20 mouse cellular contexts compared by ENCODE assay signal in genomic region chr11:115279726-115280125, GRCm38 (mm10). TPM values are rescaled to one million over a fixed set of nuclear protein-coding genes. Genes with fewer than 3 reads are reported as not detected.
DNase-seq lines count a peak whose midpoint lies in the region; ATAC-seq and TF ChIP-seq lines count a peak whose summit lies in the region.
"Had no signal": no experiment of that assay in that cellular context is flagged by ENCODE, and none has a peak within 500 bp of the region (broad histone marks: within the 10 kb centered on the region; RNA-seq: fewer than 3 reads in every experiment).

No protein-coding gene starts in this region.

- TF ChIP-seq CTCF in liver, postnatal 0 days (IDR thresholded peaks at IDR 0.05; ENCODE audit: low read depth), result no peak

- H3K4me3 ChIP-seq in liver, postnatal 0 days (ENCODE audit: low read depth, low read length), result no peak overlapping the region
- no peak overlapping the region for H3K4me3 ChIP-seq in liver, embryonic 13.5 days (replicated peaks)
- no peak overlapping the region for H3K4me3 ChIP-seq in midbrain, embryonic 16.5 days (ENCODE audit: low read depth, low read length)
- H3K4me3 ChIP-seq in hindbrain, embryonic 11.5 days (ENCODE audit: low read depth, low read length), result no peak overlapping the region
- no peak overlapping the region for H3K4me3 ChIP-seq in forebrain, embryonic 15.5 days
- H3K4me3 ChIP-seq: hindbrain, embryonic 15.5 days; stomach, embryonic 15.5 days had no signal

- no peak overlapping the region for H3K9ac ChIP-seq in liver, postnatal 0 days (replicated peaks)
- H3K9ac ChIP-seq in liver, embryonic 13.5 days, result no peak overlapping the region
- H3K9ac ChIP-seq in midbrain, embryonic 16.5 days (ENCODE audit: low read depth, low read length), result no peak overlapping the region
- no peak overlapping the region for H3K9ac ChIP-seq in hindbrain, embryonic 11.5 days (ENCODE audit: low read depth, low read length)
- H3K9ac ChIP-seq in forebrain, embryonic 15.5 days (replicated peaks), result no peak overlapping the region
- H3K9ac ChIP-seq: hindbrain, embryonic 15.5 days; stomach, embryonic 15.5 days had no signal

- H3K36me3 ChIP-seq in liver, postnatal 0 days (replicated peaks; ENCODE audit: insufficient read depth, low read length), result 0 out of 2 replicates have a peak, but pooled peaks cover 3% of the 10 kb centered on the region
- H3K36me3 ChIP-seq in liver, embryonic 13.5 days, result no peaks in the 10 kb centered on the region
- no peaks in the 10 kb centered on the region for H3K36me3 ChIP-seq in midbrain, embryonic 16.5 days (ENCODE audit: control insufficient read depth, insufficient read depth, low read length)
- H3K36me3 ChIP-seq in hindbrain, embryonic 11.5 days (ENCODE audit: control insufficient read depth, insufficient read depth, low read length), result no peaks in the 10 kb centered on the region
- H3K36me3 ChIP-seq in forebrain, embryonic 15.5 days, result no peaks in the 10 kb centered on the region
- H3K36me3 ChIP-seq: hindbrain, embryonic 15.5 days; stomach, embryonic 15.5 days had no signal

- DNase-seq in liver, result peak; percentile 30
- no peak for DNase-seq in liver, postnatal 0 days
- peak; percentile 55 for DNase-seq in c-Kit-negative CD71-positive TER-119-positive erythroid progenitor cells, embryonic 14.5 days (ENCODE audit: low read depth, low spot score)
- peak; percentile 56 for DNase-seq in liver, embryonic 13.5 days
- DNase-seq in hindbrain, embryonic 11.5 days (ENCODE audit: low spot score), result no peak
- no peak for DNase-seq in retina, embryonic 14.5 days (ENCODE audit: low spot score)
- DNase-seq: cerebellum, adult 2 months; heart, adult 18-20 months; kidney, adult 2 months; layer of hippocampus, postnatal 36 days; right cerebral cortex, adult 18-20 months; thymus, postnatal 14 days had no signal

- TF ChIP-seq EP300 in liver, postnatal 0 days (IDR thresholded peaks at IDR 0.05; ENCODE audit: low read depth), result no peak

- H3K4me1 ChIP-seq in liver, postnatal 0 days (ENCODE audit: insufficient read depth), result peaks cover 27% of the 10 kb centered on the region
- H3K4me1 ChIP-seq in liver, embryonic 13.5 days (replicated peaks), result peaks cover 46% of the 10 kb centered on the region
- H3K4me1 ChIP-seq in midbrain, embryonic 16.5 days (ENCODE audit: control insufficient read depth, insufficient read depth, low read length), result peaks cover 23% of the 10 kb centered on the region
- H3K4me1 ChIP-seq in hindbrain, embryonic 11.5 days (replicated peaks; ENCODE audit: control insufficient read depth, insufficient read depth, low read length), result peaks cover 7% of the 10 kb centered on the region
- peaks cover 24% of the 10 kb centered on the region for H3K4me1 ChIP-seq in forebrain, embryonic 15.5 days

- no peaks in the 10 kb centered on the region for H3K27me3 ChIP-seq in liver, postnatal 0 days (ENCODE audit: insufficient read depth, low read length)
- no peaks in the 10 kb centered on the region for H3K27me3 ChIP-seq in liver, embryonic 13.5 days
- no peaks in the 10 kb centered on the region for H3K27me3 ChIP-seq in midbrain, embryonic 16.5 days (ENCODE audit: control insufficient read depth, insufficient read depth, low read depth, low read length)
- no peaks in the 10 kb centered on the region for H3K27me3 ChIP-seq in hindbrain, embryonic 11.5 days (ENCODE audit: control insufficient read depth, insufficient read depth, low read length)
- H3K27me3 ChIP-seq in forebrain, embryonic 15.5 days, result no peaks in the 10 kb centered on the region
- H3K27me3 ChIP-seq: hindbrain, embryonic 15.5 days; stomach, embryonic 15.5 days had no signal

- no peaks in the 10 kb centered on the region for H3K9me3 ChIP-seq in liver, postnatal 0 days (ENCODE audit: low read length)
- no peaks in the 10 kb centered on the region for H3K9me3 ChIP-seq in liver, embryonic 13.5 days (replicated peaks)
- H3K9me3 ChIP-seq in midbrain, embryonic 16.5 days (replicated peaks; ENCODE audit: control insufficient read depth, low read length, poor library complexity, severe bottlenecking), result no peaks in the 10 kb centered on the region
- no peaks in the 10 kb centered on the region for H3K9me3 ChIP-seq in hindbrain, embryonic 11.5 days (ENCODE audit: control insufficient read depth, low read length)
- no peaks in the 10 kb centered on the region for H3K9me3 ChIP-seq in forebrain, embryonic 15.5 days
- H3K9me3 ChIP-seq: hindbrain, embryonic 15.5 days; stomach, embryonic 15.5 days had no signal

- H3K27ac ChIP-seq in liver, postnatal 0 days (ENCODE audit: low read depth), result no peak overlapping the region
- H3K27ac ChIP-seq in liver, embryonic 13.5 days, result peak overlapping the region; percentile 23; the same call in 1 of the 2 replicates
- H3K27ac ChIP-seq in midbrain, embryonic 16.5 days (ENCODE audit: low read length), result no peak overlapping the region
- H3K27ac ChIP-seq in hindbrain, embryonic 11.5 days (ENCODE audit: low read depth, low read length), result no peak overlapping the region
- no peak overlapping the region for H3K27ac ChIP-seq in forebrain, embryonic 15.5 days (replicated peaks)
- H3K27ac ChIP-seq: hindbrain, embryonic 15.5 days; stomach, embryonic 15.5 days had no signal

- no peak for ATAC-seq in liver, postnatal 0 days
- no peak for ATAC-seq in liver, embryonic 13.5 days (ENCODE audit: low read depth)
- ATAC-seq in midbrain, embryonic 16.5 days, result no peak
- no peak for ATAC-seq in hindbrain, embryonic 11.5 days (ENCODE audit: low FRiP score)
- ATAC-seq in forebrain, embryonic 15.5 days (replicated peaks), result no peak
- ATAC-seq: forebrain, embryonic 16.5 days had no signal

- 46% methylated on average over 1 of the region's 1 CpGs for WGBS in liver, postnatal 0 days (ENCODE audit: insufficient replicate concordance)
- 39% methylated on average over 1 of the region's 1 CpGs for WGBS in liver, embryonic 13.5 days (ENCODE audit: insufficient replicate concordance)
- WGBS in midbrain, embryonic 16.5 days, result 84% methylated on average over 1 of the region's 1 CpGs
- 67% methylated on average over 1 of the region's 1 CpGs for WGBS in hindbrain, embryonic 11.5 days
- WGBS in forebrain, embryonic 15.5 days, result 79% methylated on average over 1 of the region's 1 CpGs

- H3K4me2 ChIP-seq in liver, postnatal 0 days (ENCODE audit: low read depth, low read length), result no peak overlapping the region
- no peak overlapping the region for H3K4me2 ChIP-seq in liver, embryonic 13.5 days
- H3K4me2 ChIP-seq in midbrain, embryonic 16.5 days (ENCODE audit: low read length), result no peak overlapping the region
- H3K4me2 ChIP-seq in hindbrain, embryonic 11.5 days (replicated peaks; ENCODE audit: low read depth, low read length), result no peak overlapping the region
- no peak overlapping the region for H3K4me2 ChIP-seq in forebrain, embryonic 15.5 days (replicated peaks)
- H3K4me2 ChIP-seq: hindbrain, embryonic 15.5 days; stomach, embryonic 15.5 days had no signal

RNA-seq across cellular contexts. Expression of gene Fdxr, which starts 2.9 kb away (rescaled TPM):
- polyA plus RNA-seq in liver, postnatal 0 days (2015; fragmentation: Nextera tagmentation; extraction: Ambion mirVana), result 7.0 and 7.3 TPM in 2 replicates
- polyA plus RNA-seq in liver, embryonic 13.5 days (2015; fragmentation: Nextera tagmentation; extraction: Ambion mirVana), result 16.3 and 18.2 TPM in 2 replicates
- 19.7 and 23.4 TPM in 2 replicates for polyA plus RNA-seq in midbrain, embryonic 16.5 days (2015; fragmentation: Nextera tagmentation; extraction: Ambion mirVana)
- 11.6 and 14.9 TPM in 2 replicates for polyA plus RNA-seq in hindbrain, embryonic 11.5 days (2014; fragmentation: Nextera tagmentation; extraction: Ambion mirVana)
- polyA plus RNA-seq in forebrain, embryonic 15.5 days (2015; fragmentation: Nextera tagmentation; extraction: Ambion mirVana), result 23.9 and 24.0 TPM in 2 replicates

RNA-seq across cellular contexts. Expression of gene Grin2c, which starts 12.7 kb away (rescaled TPM):
- polyA plus RNA-seq in liver, postnatal 0 days (2015; fragmentation: Nextera tagmentation; extraction: Ambion mirVana), result 0.04 and 0.09 TPM in 2 replicates
- 0.06 and 0.12 TPM in 2 replicates for polyA plus RNA-seq in liver, embryonic 13.5 days (2015; fragmentation: Nextera tagmentation; extraction: Ambion mirVana)
- 0.18 and 0.31 TPM in 2 replicates for polyA plus RNA-seq in midbrain, embryonic 16.5 days (2015; fragmentation: Nextera tagmentation; extraction: Ambion mirVana)
- polyA plus RNA-seq in hindbrain, embryonic 11.5 days (2014; fragmentation: Nextera tagmentation; extraction: Ambion mirVana), result 0.25 and 0.43 TPM in 2 replicates
- polyA plus RNA-seq in forebrain, embryonic 15.5 days (2015; fragmentation: Nextera tagmentation; extraction: Ambion mirVana), result 0.22 and 0.23 TPM in 2 replicates

RNA-seq across cellular contexts. Expression of gene Fads6, which starts 17.7 kb away (rescaled TPM):
- 4.6 and 4.9 TPM in 2 replicates for polyA plus RNA-seq in liver, postnatal 0 days (2015; fragmentation: Nextera tagmentation; extraction: Ambion mirVana)
- polyA plus RNA-seq in liver, embryonic 13.5 days (2015; fragmentation: Nextera tagmentation; extraction: Ambion mirVana), result 2.0 and 2.2 TPM in 2 replicates
- 0.91 and 1.4 TPM in 2 replicates for polyA plus RNA-seq in midbrain, embryonic 16.5 days (2015; fragmentation: Nextera tagmentation; extraction: Ambion mirVana)
- polyA plus RNA-seq in hindbrain, embryonic 11.5 days (2014; fragmentation: Nextera tagmentation; extraction: Ambion mirVana), result 0.40 and 0.52 TPM in 2 replicates
- 0.37 TPM in 2 replicates for polyA plus RNA-seq in forebrain, embryonic 15.5 days (2015; fragmentation: Nextera tagmentation; extraction: Ambion mirVana)

RNA-seq across cellular contexts. Expression of gene Otop2, which starts 27.2 kb away (rescaled TPM):
- polyA plus RNA-seq in liver, postnatal 0 days (2015; fragmentation: Nextera tagmentation; extraction: Ambion mirVana), result not detected in 2 replicates
- not detected in 2 replicates for polyA plus RNA-seq in liver, embryonic 13.5 days (2015; fragmentation: Nextera tagmentation; extraction: Ambion mirVana)
- 0.09 and 0.29 TPM in 2 replicates for polyA plus RNA-seq in midbrain, embryonic 16.5 days (2015; fragmentation: Nextera tagmentation; extraction: Ambion mirVana)
- polyA plus RNA-seq in hindbrain, embryonic 11.5 days (2014; fragmentation: Nextera tagmentation; extraction: Ambion mirVana), result not detected in 2 replicates
- polyA plus RNA-seq in forebrain, embryonic 15.5 days (2015; fragmentation: Nextera tagmentation; extraction: Ambion mirVana), result 0.08 TPM in 1 of 2 replicates, not detected in the other
- polyA plus RNA-seq: heart, embryonic 16.5 days; kidney, adult 2 months; limb, embryonic 11.5 days; lung, embryonic 16.5 days had no signal

RNA-seq across cellular contexts. Expression of gene Ush1g, which starts 42.1 kb away (rescaled TPM):
- polyA plus RNA-seq in liver, postnatal 0 days (2015; fragmentation: Nextera tagmentation; extraction: Ambion mirVana), result 0.29 and 0.46 TPM in 2 replicates
- polyA plus RNA-seq in liver, embryonic 13.5 days (2015; fragmentation: Nextera tagmentation; extraction: Ambion mirVana), result 0.07 and 0.14 TPM in 2 replicates
- polyA plus RNA-seq in midbrain, embryonic 16.5 days (2015; fragmentation: Nextera tagmentation; extraction: Ambion mirVana), result 0.10 and 0.20 TPM in 2 replicates
- 0.05 TPM in 1 of 2 replicates, not detected in the other for polyA plus RNA-seq in hindbrain, embryonic 11.5 days (2014; fragmentation: Nextera tagmentation; extraction: Ambion mirVana)
- 0.05 TPM in 1 of 2 replicates, not detected in the other for polyA plus RNA-seq in forebrain, embryonic 15.5 days (2015; fragmentation: Nextera tagmentation; extraction: Ambion mirVana)
- polyA plus RNA-seq: limb, embryonic 11.5 days; lung, embryonic 16.5 days had no signal

Comparison
In these comparisons a context has a peak if more than half of its experiments do, and no peak if none do; other contexts are left out.
1. DNase-seq: peak in liver (single experiment), c-Kit-negative CD71-positive TER-119-positive erythroid progenitor cells, embryonic 14.5 days (single experiment) and liver, embryonic 13.5 days (single experiment); none in liver, postnatal 0 days (single experiment), hindbrain, embryonic 11.5 days (single experiment) and retina, embryonic 14.5 days (single experiment).